Mouse (Mus musculus): ENCODE results near the gene Usp30.

Usp30 gene

GRCm38 (mm10) chr5:114067982-114068381 is 2.7 kb downstream of the Usp30 start:
- DNase-seq, result no peak

- DNase-seq, result peak; percentile 18
Measured at GRCm38 (mm10) chr5:114070858-114071257, 5.6 kb downstream of the Usp30 start.

- DNase-seq, result no peak
Measured at GRCm38 (mm10) chr5:114072262-114072661, 7.0 kb downstream of the Usp30 start.

- no peak for DNase-seq
Measured at GRCm38 (mm10) chr5:114077009-114077408, 11.7 kb downstream of the Usp30 start.

GRCm38 (mm10) chr5:114085501-114085900 is 20.2 kb downstream of the Usp30 start:
- no peak for DNase-seq

GRCm38 (mm10) chr5:114087875-114088480 is 22.7 kb downstream of the Usp30 start:
- no peak for DNase-seq

- DNase-seq, result no peak
Measured at GRCm38 (mm10) chr5:114090421-114091013, 25.3 kb downstream of the Usp30 start.

- DNase-seq, result peak; percentile 69
Measured at GRCm38 (mm10) chr5:114091057-114091807, 26.0 kb downstream of the Usp30 start, which contains the start of gene Svop. TSS of gene Svop (minus strand) at chr5:114091570.

GRCm38 (mm10) chr5:114099709-114100389 is 34.6 kb downstream of the Usp30 start:
- DNase-seq, result peak; percentile 93

- DNase-seq, result no peak
Measured at GRCm38 (mm10) chr5:114100390-114101099, 35.3 kb downstream of the Usp30 start.

GRCm38 (mm10) chr5:114101873-114102272 is 36.6 kb downstream of the Usp30 start:
- no peak for DNase-seq

GRCm38 (mm10) chr5:114102807-114103206 is 37.5 kb downstream of the Usp30 start:
- no peak for DNase-seq

- no peak for DNase-seq
Measured at GRCm38 (mm10) chr5:114106391-114106935, 41.2 kb downstream of the Usp30 start.

- no peak for DNase-seq
Measured at GRCm38 (mm10) chr5:114113334-114113733, 48.1 kb downstream of the Usp30 start.

GRCm38 (mm10) chr5:114115030-114115429 is 49.8 kb downstream of the Usp30 start:
- no peak for DNase-seq

- DNase-seq, result no peak
Measured at GRCm38 (mm10) chr5:114116586-114116985, 51.3 kb downstream of the Usp30 start.

- no peak for DNase-seq
Measured at GRCm38 (mm10) chr5:114119806-114120205, 54.5 kb downstream of the Usp30 start.

- no peak for DNase-seq
Measured at GRCm38 (mm10) chr5:114126008-114126407, 60.7 kb downstream of the Usp30 start.

- DNase-seq, result no peak
Measured at GRCm38 (mm10) chr5:114126499-114127244, 61.4 kb downstream of the Usp30 start.

GRCm38 (mm10) chr5:114127374-114128349 is 62.4 kb downstream of the Usp30 start, which contains the start of gene Alkbh2:
TSS of gene Alkbh2 (minus strand) at chr5:114128218.
- peak; percentile 96 for DNase-seq

Data from thymus, postnatal 4 days (tissue).